Mouse (Mus musculus) cortical plate, adult 2 months (tissue): Measurements from ENCODE around the gene B4galt1.

Experiments used
- CTCF ChIP-seq: fragments of 200-500 bp; IDR thresholded peaks from 2 replicates; pipeline ENCODE4 v1.5.1; 2011; ENCODE audit warnings: mild to moderate bottlenecking, control low read depth, low read length; ENCODE audit not compliant: insufficient read depth; ENCODE audit errors: extremely low read depth
- POLR2A ChIP-seq: fragments of 200-500 bp; IDR thresholded peaks from 2 replicates; pipeline ENCODE4 v1.6.1; 2011; ENCODE audit warnings: mild to moderate bottlenecking, low read length, control low read depth; ENCODE audit not compliant: insufficient read depth; ENCODE audit errors: extremely low read depth

DNA sequence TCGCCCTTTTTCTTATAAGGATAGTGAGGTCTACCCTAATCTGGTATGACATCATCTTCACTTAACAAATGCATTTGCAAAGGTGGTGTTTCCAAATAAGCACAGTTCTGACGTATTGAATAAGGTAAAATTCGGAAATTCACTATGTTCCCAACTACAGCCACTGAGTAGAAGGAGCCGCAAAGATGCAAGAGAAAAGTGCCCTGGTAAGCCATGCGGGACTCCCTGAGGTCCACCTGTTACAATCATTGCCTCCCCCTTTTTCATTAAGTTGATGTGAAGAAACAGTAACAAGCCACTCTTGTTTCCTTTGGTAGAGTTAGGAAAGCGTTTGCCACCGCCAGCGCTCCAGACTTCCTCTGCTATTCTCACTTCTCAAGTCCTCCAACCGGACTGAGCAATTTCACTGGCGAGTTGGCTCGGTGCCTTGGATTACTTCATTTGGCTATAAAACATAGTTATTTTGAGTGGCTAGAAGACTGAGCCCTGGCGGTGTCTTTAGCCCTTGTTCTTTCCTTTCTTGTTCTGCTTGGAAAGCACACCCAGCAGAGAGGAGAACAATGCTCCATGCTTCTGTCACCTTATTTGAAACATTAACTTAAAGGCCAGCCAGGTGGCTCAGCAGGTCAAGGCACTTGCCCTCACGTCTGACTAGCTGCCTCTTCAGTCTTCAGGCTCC, 14.9 kb upstream of the B4galt1 start:
- no peak for TF ChIP-seq POLR2A
- no peak for TF ChIP-seq CTCF
